Mouse (Mus musculus) C3H10T1/2 (cell line): ENCODE data around the gene Mdh2. TPM values are rescaled to one million over a fixed set of nuclear protein-coding genes. Genes with fewer than 3 reads are reported as not detected.

ENCODE experiments used
- polyA plus RNA-seq, 2 experiments: library from polyadenylated mRNA; unstranded; fragments of >200 nt; fragmentation: generic; extraction: Trizol; gene quantifications; one replicate each; pipeline ENCODE4 v1.2.1; 2012; ENCODE audit warnings: missing spikeins in 2 of 2

Gene Mdh2
- 100 to 1,000 TPM; 352 to 529 TPM for polyA plus RNA-seq

DNA sequence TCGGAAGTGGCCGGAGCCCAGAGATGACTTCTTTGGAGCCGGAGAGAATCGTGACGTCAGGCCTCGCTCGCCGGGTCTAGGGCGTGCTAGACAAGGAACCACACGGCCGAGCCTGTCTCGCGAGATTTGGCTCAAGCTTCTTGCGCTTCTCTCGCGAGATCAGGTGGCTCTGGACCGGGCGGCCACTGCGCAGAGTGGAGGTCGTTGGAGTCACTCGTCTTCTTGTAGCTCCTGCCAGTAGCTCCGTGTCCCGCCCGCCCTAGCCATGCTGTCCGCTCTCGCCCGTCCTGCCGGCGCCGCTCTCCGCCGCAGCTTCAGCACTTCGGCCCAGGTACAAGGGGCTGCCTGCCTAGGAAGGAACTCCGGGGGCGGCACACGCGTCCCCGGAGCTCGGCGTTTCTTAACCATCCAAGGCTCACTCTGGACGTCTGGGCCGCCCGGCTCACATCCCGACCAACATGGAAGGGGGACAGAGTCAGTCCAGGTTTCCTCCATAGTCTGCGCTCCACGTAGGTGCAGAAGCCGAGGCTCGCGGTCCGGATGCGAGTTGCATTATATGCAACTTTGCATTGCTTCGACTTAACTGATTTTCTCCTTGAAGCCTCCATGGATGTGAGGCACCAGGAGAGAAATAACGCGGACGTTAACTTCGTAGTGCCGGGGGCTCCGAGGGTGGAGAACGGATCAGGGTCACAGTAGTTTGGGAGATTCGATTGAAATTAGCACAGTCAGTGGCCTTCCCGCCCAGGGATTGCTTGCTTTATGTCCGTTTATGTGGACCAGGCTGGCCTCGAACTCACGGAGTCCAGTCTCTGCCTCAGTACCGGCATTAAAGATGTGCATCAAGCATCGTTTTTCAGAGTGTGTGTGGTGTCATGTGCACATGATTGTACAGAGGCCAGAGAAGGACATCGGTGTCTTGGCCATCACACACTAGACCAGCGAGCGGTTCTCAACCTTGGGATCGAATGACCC lies at the start of gene Mdh2:
Gene Mdh2 (plus strand): TSS at position 10 of the 975 bp plus-strand sequence.

GRCm38 (mm10) chr5:135743741-135744609 lies 34.3 kb upstream of the Mdh2 start, which contains the start of gene Tmem120a:
TSS of gene Tmem120a (minus strand) at chr5:135744448.

GRCm38 (mm10) chr5:135777796-135778470 lies 347 bp upstream of the Mdh2 start, which contains the start of gene Styxl1:
TSS of gene Styxl1 (minus strand) at chr5:135778385.

DNA sequence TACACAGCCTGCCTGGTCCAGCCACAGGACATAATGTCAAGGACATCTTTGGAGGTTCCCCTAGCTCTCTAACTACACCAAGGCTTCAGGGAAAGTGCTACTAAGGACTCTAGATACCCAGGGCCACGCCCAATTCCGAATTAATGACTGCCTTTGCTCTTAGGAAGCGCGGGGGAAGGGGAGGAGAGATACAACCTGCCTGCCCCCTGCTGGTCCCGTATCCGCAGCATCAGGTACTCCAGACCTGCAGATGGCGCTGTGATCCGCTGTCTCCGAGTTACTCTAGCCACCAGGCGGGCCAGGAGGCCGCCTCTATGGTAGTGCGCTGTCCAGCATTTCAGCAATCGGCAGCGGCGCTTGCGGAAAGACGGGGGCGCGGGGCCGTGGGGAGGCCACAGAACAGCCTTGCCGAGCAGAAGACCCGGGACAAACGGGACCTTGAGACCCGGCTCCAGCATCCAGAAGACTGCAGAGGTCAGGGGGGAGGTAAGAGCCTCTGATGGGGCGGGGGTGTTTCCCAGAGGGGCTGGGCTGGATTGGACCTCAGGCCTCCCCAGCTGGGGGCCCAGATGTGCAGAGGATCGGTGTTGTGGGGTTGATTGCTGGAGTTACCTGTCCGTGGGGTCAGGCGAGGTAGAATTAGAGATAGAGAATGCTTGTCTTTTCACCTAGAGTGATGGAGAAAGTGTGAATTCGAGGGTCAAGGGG lies 28.4 kb downstream of the Mdh2 start, which contains the start of gene Srrm3:
Gene Srrm3 (plus strand): TSS at position 336 of the 708 bp plus-strand sequence.

Other genes with a start within 250 kb of the Mdh2 start
- gene Hip1, start 233.4 kb upstream of the Mdh2 start, polyA plus RNA-seq = 10 to 100 TPM in 1 of 2 experiments, 1 to 10 TPM in 1; 7.4 to 16.2 TPM
- not detected for gene Ccl26, start 214.9 kb upstream of the Mdh2 start, polyA plus RNA-seq
- not detected for gene Ccl24, start 205.4 kb upstream of the Mdh2 start, polyA plus RNA-seq
- 10 to 100 TPM in 1 of 2 experiments, 1 to 10 TPM in 1; 7.8 to 14.4 TPM for gene Rhbdd2, start 145.9 kb upstream of the Mdh2 start, polyA plus RNA-seq
- gene Por, start 108.4 kb upstream of the Mdh2 start, polyA plus RNA-seq = 10 to 100 TPM; 61.0 to 74.2 TPM
- 100 to 1,000 TPM in 1 of 2 experiments, 10 to 100 TPM in 1; 50.4 to 118 TPM for gene Tmem120a, start 34.0 kb upstream of the Mdh2 start, polyA plus RNA-seq
- under 1 TPM; 0.05 to 0.77 TPM for gene Styxl1, start 95 bp upstream of the Mdh2 start, polyA plus RNA-seq
- under 1 TPM in 1 of 2 experiments, not detected in 1; 0.01 TPM for gene Srrm3, start 28.4 kb downstream of the Mdh2 start, polyA plus RNA-seq
- gene Hspb1, start 109.4 kb downstream of the Mdh2 start, polyA plus RNA-seq = 1 to 10 TPM; 1.3 to 1.4 TPM
- 100 to 1,000 TPM in 1 of 2 experiments, 10 to 100 TPM in 1; 60.4 to 122 TPM for gene Ywhag, start 156.1 kb downstream of the Mdh2 start, polyA plus RNA-seq
- 1 to 10 TPM; 3.7 to 9.4 TPM for gene Ssc4d, start 196.1 kb downstream of the Mdh2 start, polyA plus RNA-seq
- gene Zp3, start 201.6 kb downstream of the Mdh2 start, polyA plus RNA-seq = 1 to 10 TPM in 1 of 2 experiments, under 1 TPM in 1; 0.02 to 1.0 TPM
- gene Dtx2, start 216.3 kb downstream of the Mdh2 start, polyA plus RNA-seq = 10 to 100 TPM; 12.7 to 19.1 TPM